Mouse (Mus musculus) adrenal gland (tissue): ENCODE measurements around the gene Gm364.

Source experiments
- intact Hi-C: fragments of 180-260 bp; cut with DNase I; formaldehyde crosslinking; loops from one replicate; pipeline ENCODE4 v1.15.1; 2025
- long read RNA-seq, 2 experiments: library from polyadenylated mRNA; unstranded; transcript quantifications; one replicate each; pipeline ENCODE4 v2.0.0; 2020; ENCODE audit warnings: borderline replicate concordance in 1 of 2; ENCODE audit not compliant: insufficient replicate concordance in 1 of 2

Gm364 gene
- long read RNA-seq, experiment 1: 0 reads
- long read RNA-seq, experiment 2: 0 reads

GRCm38 (mm10) chrX:57408769-57409168, at the start of gene Gm364:
Gene Gm364 (plus strand): TSS chrX:57409154.
- intact Hi-C loops: no loop called here

DNA sequence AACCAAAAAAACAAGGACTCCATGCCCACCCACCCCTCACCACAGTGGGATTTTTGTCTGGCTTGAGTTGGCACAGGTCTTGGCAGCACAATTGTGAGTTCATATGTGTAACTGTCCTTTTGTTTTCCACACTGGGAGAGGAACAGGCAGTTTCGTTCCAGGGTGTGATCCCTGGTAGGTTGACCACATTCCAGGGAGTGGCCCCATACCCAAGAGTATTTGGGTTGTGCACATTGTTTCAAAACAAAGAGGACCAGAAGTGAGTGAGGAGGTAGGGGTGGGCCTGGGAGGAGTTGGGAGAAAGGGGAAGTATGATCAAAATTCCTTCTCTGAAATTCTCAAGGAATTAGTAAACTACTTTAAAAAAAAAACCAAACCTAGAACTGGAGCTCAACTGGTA, 49.6 kb upstream of the Gm364 start:
- intact Hi-C loops: no loop called here

GRCm38 (mm10) chrX:57364891-57365569, 43.9 kb upstream of the Gm364 start:
- intact Hi-C loops: no loop called here

- intact Hi-C loops: no loop called here
Measured at GRCm38 (mm10) chrX:57372965-57373364, 36.0 kb upstream of the Gm364 start.

- intact Hi-C loops: no loop called here
Measured at GRCm38 (mm10) chrX:57373543-57373942, 35.4 kb upstream of the Gm364 start.

- intact Hi-C loops: no loop called here
Measured at GRCm38 (mm10) chrX:57374029-57374428, 34.9 kb upstream of the Gm364 start.

- intact Hi-C loops: no loop called here
Measured at GRCm38 (mm10) chrX:57377096-57377495, 31.9 kb upstream of the Gm364 start.

DNA sequence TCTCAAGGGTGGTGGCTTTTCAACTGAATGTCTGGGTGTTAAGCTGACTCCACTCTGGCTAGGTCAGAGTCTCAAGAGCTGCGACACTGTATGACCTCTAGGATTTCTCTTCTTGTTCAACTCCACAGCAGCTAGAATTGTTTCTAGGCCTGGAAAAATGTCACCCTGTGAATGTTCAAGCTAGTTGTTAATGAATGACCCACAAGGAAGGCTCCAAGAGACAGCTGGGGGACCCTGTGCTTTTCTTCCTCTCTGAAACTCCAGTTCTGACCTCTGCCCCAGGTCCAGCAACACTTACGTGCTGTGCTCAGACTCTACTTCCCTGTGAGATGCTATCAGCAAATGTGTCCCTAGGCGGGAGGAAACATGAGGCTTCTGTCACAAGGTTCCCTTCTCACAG, 30.4 kb upstream of the Gm364 start:
- intact Hi-C loops: no loop called here

GRCm38 (mm10) chrX:57380915-57381314, 28.0 kb upstream of the Gm364 start:
- intact Hi-C loops: no loop called here

- intact Hi-C loops: loop anchor here (10.0 kb wide), 1 partner anchor 338 kb away; the partner anchor contains the start of gene Htatsf1
Measured at GRCm38 (mm10) chrX:57392367-57393246, 16.3 kb upstream of the Gm364 start, which contains the start of gene Rbmx. Gene Rbmx (minus strand): TSS chrX:57393036.

- intact Hi-C loops: loop anchor here (10.0 kb wide), 1 partner anchor 339 kb away; the partner anchor contains the start of gene Htatsf1
Measured at GRCm38 (mm10) chrX:57393412-57393811, 15.5 kb upstream of the Gm364 start.

DNA sequence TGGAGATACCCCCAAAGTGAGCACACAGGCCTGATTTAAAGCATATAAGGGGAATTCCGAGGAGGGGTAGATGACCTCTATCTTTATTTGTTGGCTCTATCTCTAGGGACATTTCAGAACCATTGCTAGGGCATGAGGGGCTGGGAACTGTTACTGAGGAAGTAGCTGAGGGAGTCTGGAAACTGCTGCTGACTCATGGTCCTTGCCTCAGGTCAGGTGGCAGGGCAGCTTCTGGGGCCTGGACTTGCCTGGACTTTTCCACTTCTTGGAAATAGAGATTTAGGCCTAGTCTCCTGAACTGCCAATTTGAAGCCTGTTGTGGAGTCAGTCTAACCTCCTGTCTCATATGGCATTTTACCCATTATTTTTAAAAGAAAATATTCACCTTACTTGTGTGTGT, 7.6 kb upstream of the Gm364 start:
- intact Hi-C loops: no loop called here

GRCm38 (mm10) chrX:57403651-57404050, 5.3 kb upstream of the Gm364 start:
- intact Hi-C loops: no loop called here

DNA sequence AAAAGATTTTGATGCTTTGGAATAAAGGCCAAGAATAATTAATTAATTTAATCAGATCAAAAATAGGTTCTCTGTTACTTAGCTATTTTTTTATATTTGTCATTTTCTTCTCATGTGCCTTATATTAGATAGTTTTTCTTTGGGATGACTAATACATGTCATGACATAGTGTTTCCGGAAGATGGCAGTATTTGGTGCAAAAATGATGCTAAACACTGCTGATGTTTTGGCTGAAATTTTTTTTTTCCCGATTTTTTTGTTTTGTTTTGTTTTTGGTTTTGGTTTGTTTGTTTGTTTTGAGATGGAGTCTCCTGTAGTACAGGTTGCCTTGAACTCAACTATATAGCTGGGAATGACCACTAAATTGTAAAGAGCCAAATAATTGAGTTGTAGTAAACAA, 22.7 kb downstream of the Gm364 start:
- intact Hi-C loops: loop anchor here (5.0 kb wide), 2 partner anchors 246 to 1061 kb away; no protein-coding TSS in a partner anchor

GRCm38 (mm10) chrX:57433897-57434296, 24.9 kb downstream of the Gm364 start:
- intact Hi-C loops: loop anchor here (5.0 kb wide), 2 partner anchors 243 to 1058 kb away; no protein-coding TSS in a partner anchor

- intact Hi-C loops: no loop called here
Measured at GRCm38 (mm10) chrX:57503634-57504033, 94.7 kb downstream of the Gm364 start, which contains the start of gene Gpr101. Gene Gpr101 (minus strand): TSS chrX:57503757.

DNA sequence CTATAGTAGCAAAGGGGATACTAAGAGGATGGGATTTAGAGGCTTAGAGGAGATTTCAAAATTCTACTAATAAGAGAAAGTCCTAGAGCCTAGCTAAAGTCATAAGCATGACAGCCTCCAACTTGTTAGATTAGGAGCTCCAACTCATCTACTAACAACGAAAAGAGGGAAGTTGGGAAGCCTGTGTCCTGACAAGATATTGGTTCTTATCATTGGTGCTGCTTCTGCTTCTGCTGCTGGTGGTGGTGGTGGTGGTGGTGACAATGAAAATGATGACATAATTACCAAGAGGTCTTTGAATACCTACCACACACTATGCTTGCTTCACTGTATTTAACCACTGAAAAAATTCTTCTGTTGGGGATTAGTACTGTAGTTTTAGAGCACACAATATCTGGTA, 97.3 kb downstream of the Gm364 start:
- intact Hi-C loops: no loop called here

- intact Hi-C loops: no loop called here
Measured at GRCm38 (mm10) chrX:57521117-57522095, 112.5 kb downstream of the Gm364 start.
